Mouse (Mus musculus) lung, embryonic 15.5 days (tissue): Measurements from ENCODE around the gene Sp8. TPM values are rescaled to one million over a fixed set of nuclear protein-coding genes. Genes with fewer than 3 reads are reported as not detected.
A peak's percentile ranks its signal among the peaks of the same experiment; 100 is the strongest.

Experiments used
- ATAC-seq: fragments of 200-750 bp; cut with Nextera tagmentation; 2 replicates; pipeline ENCODE4 v1.8.0; 2017; ENCODE audit warnings: moderate number of reproducible peaks, borderline replicate concordance; ENCODE audit not compliant: low FRiP score, low TSS enrichment; ENCODE audit errors: extremely low read depth
- H3K27ac ChIP-seq: fragments of 300-500 bp; sonication (generic); 2 replicates; pipeline ENCODE4 v1.5.1; 2015; ENCODE audit warnings: moderate library complexity, mild to moderate bottlenecking, inconsistent platforms
- H3K27me3 ChIP-seq: fragments of 300-500 bp; sonication (generic); 2 replicates; pipeline ENCODE4 v1.6.1; 2015; ENCODE audit warnings: inconsistent platforms
- H3K36me3 ChIP-seq: fragments of 300-500 bp; sonication (generic); 2 replicates; pipeline ENCODE4 v1.6.1; 2015; ENCODE audit warnings: inconsistent platforms
- H3K4me1 ChIP-seq: fragments of 300-500 bp; sonication (generic); 2 replicates; pipeline ENCODE4 v1.6.1; 2015; ENCODE audit warnings: inconsistent platforms
- H3K4me2 ChIP-seq: fragments of 300-500 bp; sonication (generic); 2 replicates; pipeline ENCODE4 v1.6.1; 2015; ENCODE audit warnings: inconsistent platforms, mild to moderate bottlenecking, moderate library complexity
- H3K4me3 ChIP-seq: fragments of 300-500 bp; sonication (generic); 2 replicates; pipeline ENCODE4 v1.5.1; 2015; ENCODE audit warnings: mild to moderate bottlenecking, inconsistent platforms
- H3K9ac ChIP-seq: fragments of 300-500 bp; sonication (generic); 2 replicates; pipeline ENCODE4 v1.6.1; 2015; ENCODE audit warnings: inconsistent platforms
- H3K9me3 ChIP-seq: fragments of 300-500 bp; sonication (generic); 2 replicates; pipeline ENCODE4 v1.6.1; 2016; ENCODE audit warnings: inconsistent platforms
- WGBS: fragments of 180-500 bp; shearing (Covaris S2); methylation state at CpG from one replicate; pipeline ENCODE4 v1.1.7; 2015; 5-methylcytosine and 5-hydroxymethylcytosine counted together
- polyA plus RNA-seq: library from polyadenylated mRNA; unstranded; fragments of >200 nt; fragmentation: Nextera tagmentation; extraction: Ambion mirVana; gene quantifications from 2 replicates; pipeline ENCODE4 v1.2.1, GENCODE M21; 2015

Gene Sp8
- polyA plus RNA-seq, 1 experiment from 2014 or later: not detected

- ATAC-seq: no peak
- H3K9ac ChIP-seq: no peak overlapping the region
- H3K4me3 ChIP-seq: no peak overlapping the region
- H3K36me3 ChIP-seq: no peaks in the 10 kb centered on the region
- H3K9me3 ChIP-seq: no peaks in the 10 kb centered on the region
- H3K4me2 ChIP-seq: no peak overlapping the region
- 8% methylated on average over 6 of the region's 6 CpGs for WGBS
- no peak overlapping the region for H3K27ac ChIP-seq
- peaks cover 9% of the 10 kb centered on the region for H3K4me1 ChIP-seq
- H3K27me3 ChIP-seq: peaks cover 98% of the 10 kb centered on the region
Measured at GRCm38 (mm10) chr12:118841971-118842550, 4.1 kb upstream of the Sp8 start.

- under 1% methylated on average over 33 of the region's 33 CpGs for WGBS
- H3K4me3 ChIP-seq: no peak overlapping the region
Measured at GRCm38 (mm10) chr12:118842671-118843411, 3.3 kb upstream of the Sp8 start.

GRCm38 (mm10) chr12:118844111-118844510 lies 2.0 kb upstream of the Sp8 start:
- Histone ChIP-seq H3K4me1 (peaks cover 19% of the 10 kb centered on the region), H3K27ac (no peak overlapping the region), H3K4me2 (no peak overlapping the region), H3K27me3 (peaks cover 99% of the 10 kb centered on the region), H3K9ac (no peak overlapping the region), H3K4me3 (no peak overlapping the region), H3K9me3 (no peaks in the 10 kb centered on the region), H3K36me3 (no peaks in the 10 kb centered on the region)
- no peak for ATAC-seq

More at GRCm38 (mm10) chr12:118842671-118843411, 3.3 kb upstream of the Sp8 start:
- Histone ChIP-seq H3K4me2 (no peak overlapping the region), H3K9me3 (no peaks in the 10 kb centered on the region), H3K9ac (no peak overlapping the region), H3K27ac (no peak overlapping the region), H3K36me3 (no peaks in the 10 kb centered on the region), H3K4me1 (peaks cover 10% of the 10 kb centered on the region), H3K27me3 (peaks cover 99% of the 10 kb centered on the region)
- no peak for ATAC-seq

- no peak overlapping the region for H3K9ac ChIP-seq
- no peaks in the 10 kb centered on the region for H3K9me3 ChIP-seq
- H3K27ac ChIP-seq: no peak overlapping the region
- H3K27me3 ChIP-seq: peaks cover 99% of the 10 kb centered on the region
- no peaks in the 10 kb centered on the region for H3K36me3 ChIP-seq
- 6% methylated on average over 3 of the region's 3 CpGs for WGBS
- peaks cover 24% of the 10 kb centered on the region for H3K4me1 ChIP-seq
- ATAC-seq: no peak
- no peak overlapping the region for H3K4me2 ChIP-seq
- no peak overlapping the region for H3K4me3 ChIP-seq
Measured at GRCm38 (mm10) chr12:118844841-118845240, 1.3 kb upstream of the Sp8 start.

- Histone ChIP-seq H3K4me2 (no peak overlapping the region), H3K4me1 (peaks cover 24% of the 10 kb centered on the region), H3K36me3 (no peaks in the 10 kb centered on the region), H3K9ac (no peak overlapping the region), H3K27me3 (peaks cover 99% of the 10 kb centered on the region), H3K4me3 (no peak overlapping the region), H3K9me3 (no peaks in the 10 kb centered on the region), H3K27ac (no peak overlapping the region)
- no peak for ATAC-seq
- 0% methylated on average over 3 of the region's 3 CpGs for WGBS
Measured at GRCm38 (mm10) chr12:118845351-118845750, 778 bp upstream of the Sp8 start.

GRCm38 (mm10) chr12:118846649-118847321 lies 656 bp downstream of the Sp8 start:
- H3K9me3 ChIP-seq: no peaks in the 10 kb centered on the region

GRCm38 (mm10) chr12:118847381-118847780 lies 1.3 kb downstream of the Sp8 start:
- Histone ChIP-seq H3K36me3 (no peaks in the 10 kb centered on the region), H3K9ac (no peak overlapping the region), H3K4me3 (peak overlapping the region; percentile 46), H3K27me3 (peaks cover 94% of the 10 kb centered on the region), H3K27ac (no peak overlapping the region), H3K4me1 (peaks cover 24% of the 10 kb centered on the region), H3K4me2 (peak overlapping the region; percentile 87), H3K9me3 (no peaks in the 10 kb centered on the region)
- ATAC-seq: no peak
- WGBS: 0% methylated on average over 17 of the region's 17 CpGs

More at GRCm38 (mm10) chr12:118846649-118847321, 656 bp downstream of the Sp8 start:
- Histone ChIP-seq H3K4me1 (peaks cover 24% of the 10 kb centered on the region), H3K36me3 (no peaks in the 10 kb centered on the region), H3K4me3 (peak overlapping the region; percentile 46), H3K4me2 (peak overlapping the region; percentile 87), H3K27me3 (peaks cover 94% of the 10 kb centered on the region), H3K9ac (no peak overlapping the region), H3K27ac (no peak overlapping the region)
- WGBS: under 1% methylated on average over 59 of the region's 59 CpGs
- no peak for ATAC-seq

GRCm38 (mm10) chr12:118847861-118848495 lies 1.8 kb downstream of the Sp8 start:
- Histone ChIP-seq H3K9ac (no peak overlapping the region), H3K27ac (no peak overlapping the region), H3K4me1 (peaks cover 24% of the 10 kb centered on the region), H3K4me2 (peak overlapping the region; percentile 87), H3K36me3 (no peaks in the 10 kb centered on the region), H3K9me3 (no peaks in the 10 kb centered on the region), H3K4me3 (peak overlapping the region; percentile 17), H3K27me3 (peaks cover 93% of the 10 kb centered on the region)
- no peak for ATAC-seq
- 4% methylated on average over 22 of the region's 23 CpGs for WGBS

- ATAC-seq: peak; percentile 35
- Histone ChIP-seq H3K36me3 (no peaks in the 10 kb centered on the region), H3K4me3 (peak overlapping the region; percentile 17), H3K27me3 (peaks cover 93% of the 10 kb centered on the region), H3K4me2 (peak overlapping the region; percentile 87), H3K4me1 (peaks cover 24% of the 10 kb centered on the region), H3K27ac (no peak overlapping the region), H3K9ac (no peak overlapping the region), H3K9me3 (no peaks in the 10 kb centered on the region)
- under 1% methylated on average over 80 of the region's 80 CpGs for WGBS
Measured at GRCm38 (mm10) chr12:118848496-118849202, 2.5 kb downstream of the Sp8 start.

- Histone ChIP-seq H3K27ac (no peak overlapping the region), H3K27me3 (peaks cover 93% of the 10 kb centered on the region), H3K4me2 (peak overlapping the region; percentile 87), H3K9me3 (no peaks in the 10 kb centered on the region), H3K36me3 (no peaks in the 10 kb centered on the region), H3K4me3 (peak overlapping the region; percentile 17), H3K9ac (no peak overlapping the region), H3K4me1 (peaks cover 24% of the 10 kb centered on the region)
- ATAC-seq: peak; percentile 52
- under 1% methylated on average over 78 of the region's 78 CpGs for WGBS
Measured at GRCm38 (mm10) chr12:118849203-118849861, 3.2 kb downstream of the Sp8 start.

- no peak overlapping the region for H3K9ac ChIP-seq
- H3K36me3 ChIP-seq: no peaks in the 10 kb centered on the region
- no peak overlapping the region for H3K4me2 ChIP-seq
- peaks cover 31% of the 10 kb centered on the region for H3K4me1 ChIP-seq
- H3K27me3 ChIP-seq: peaks cover 93% of the 10 kb centered on the region
- H3K9me3 ChIP-seq: no peaks in the 10 kb centered on the region
- H3K4me3 ChIP-seq: no peak overlapping the region
- 0% methylated on average over 11 of the region's 11 CpGs for WGBS
- no peak overlapping the region for H3K27ac ChIP-seq
- no peak for ATAC-seq
Measured at GRCm38 (mm10) chr12:118849996-118850395, 3.9 kb downstream of the Sp8 start.
